ENCODE assay signal across 7 mouse cellular contexts in genomic region chr12:116280653-116281364, GRCm38 (mm10). TPM values are rescaled to one million over a fixed set of nuclear protein-coding genes. Genes with fewer than 3 reads are reported as not detected.
DNase-seq lines count a peak whose midpoint lies in the region; ATAC-seq lines count a peak whose summit lies in the region.

Esyt2 (plus strand) TSS chr12:116281196.

- peak; percentile 100 for DNase-seq in adrenal gland, adult 8-10 months
- DNase-seq in embryo, embryonic 9.5 days (ENCODE audit: extremely low spot score) = peak; percentile 99
- peak; percentile 99 to 100 for DNase-seq in gastrocnemius, postnatal 4 days (ENCODE audit: low spot score in 2 of 2)
- DNase-seq in left cerebral cortex, postnatal 36 days (ENCODE audit: low spot score in 2 of 2) = peak; percentile 100
- peak; percentile 100 for DNase-seq in midbrain, embryonic 11.5 days (ENCODE audit: low spot score, missing footprints)
- DNase-seq in skeletal muscle tissue, adult 2 months (ENCODE audit: low read depth, low spot score) = peak; percentile 99

- H3K4me2 ChIP-seq in intestine, embryonic 16.5 days (ENCODE audit: low read depth, low read length) = peak within 1 kb of the TSS; percentile 83
- peak within 1 kb of the TSS; percentile 96 for H3K4me2 ChIP-seq in midbrain, embryonic 11.5 days

- WGBS in intestine, embryonic 16.5 days = under 1% methylated on average over 67 of the region's 68 CpGs
- under 1% methylated on average over 64 of the region's 68 CpGs for WGBS in midbrain, embryonic 11.5 days

- H3K4me3 ChIP-seq in intestine, embryonic 16.5 days (ENCODE audit: low read length) = peak within 1 kb of the TSS; percentile 98
- H3K4me3 ChIP-seq in midbrain, embryonic 11.5 days (ENCODE audit: low read depth, low read length) = peak within 1 kb of the TSS; percentile 95

- H3K9me3 ChIP-seq in intestine, embryonic 16.5 days (ENCODE audit: control insufficient read depth, low read length) = no peaks in the 10 kb centered on the region
- H3K9me3 ChIP-seq in midbrain, embryonic 11.5 days (ENCODE audit: control insufficient read depth, low read length) = no peaks in the 10 kb centered on the region

- no peaks in the 10 kb centered on the region for H3K27me3 ChIP-seq in intestine, embryonic 16.5 days (replicated peaks; ENCODE audit: control insufficient read depth, insufficient read depth, low read length)
- no peaks in the 10 kb centered on the region for H3K27me3 ChIP-seq in midbrain, embryonic 11.5 days (ENCODE audit: control insufficient read depth, insufficient read depth, low read length)

- H3K36me3 ChIP-seq in intestine, embryonic 16.5 days (ENCODE audit: control insufficient read depth, insufficient read depth, low read length) = no peaks in the 10 kb centered on the region
- H3K36me3 ChIP-seq in midbrain, embryonic 11.5 days (ENCODE audit: control insufficient read depth, insufficient read depth, low read length) = no peaks in the 10 kb centered on the region

- intact Hi-C loops in left cerebral cortex, postnatal 36 days (cut with DNase I) = loop anchor here (2.0 to 5.0 kb wide), 3 partner anchors 46 to 206 kb away; partner anchors contain the start of gene Ncapg2

- peak within 1 kb of the TSS; percentile 98 for H3K27ac ChIP-seq in intestine, embryonic 16.5 days (ENCODE audit: low read length)
- H3K27ac ChIP-seq in midbrain, embryonic 11.5 days (ENCODE audit: low read depth, low read length) = peak within 1 kb of the TSS; percentile 94

- peaks cover 4% of the 10 kb centered on the region; the same call in 1 of the 2 replicates for H3K4me1 ChIP-seq in intestine, embryonic 16.5 days (ENCODE audit: control insufficient read depth, insufficient read depth, low read length)
- peaks cover 3% of the 10 kb centered on the region for H3K4me1 ChIP-seq in midbrain, embryonic 11.5 days (ENCODE audit: control insufficient read depth, insufficient read depth, low read length)

- peak; percentile 95 for ATAC-seq in intestine, embryonic 16.5 days
- ATAC-seq in midbrain, embryonic 11.5 days (ENCODE audit: low FRiP score) = peak; percentile 98

- H3K9ac ChIP-seq in intestine, embryonic 16.5 days (ENCODE audit: low read depth, low read length) = peak within 1 kb of the TSS; percentile 99
- peak within 1 kb of the TSS; percentile 90 for H3K9ac ChIP-seq in midbrain, embryonic 11.5 days (ENCODE audit: low read length)

RNA-seq across cellular contexts. Expression of gene Esyt2, which starts in this region (rescaled TPM):
- 10 to 100 TPM; 50.7 to 71.5 (median 63.1) TPM for total RNA-seq in adrenal gland, adult 8-10 months (2022)
- total RNA-seq in gastrocnemius, postnatal 4 days (2021) = 10 to 100 TPM; 34.4 to 41.6 TPM
- 15.7 and 18.0 TPM in 2 replicates for polyA plus RNA-seq in intestine, embryonic 16.5 days (2015; fragmentation: Nextera tagmentation; extraction: Ambion mirVana)
- total RNA-seq in left cerebral cortex, postnatal 36 days (2021) = 10 to 100 TPM; 48.8 to 70.1 TPM
- polyA plus RNA-seq in midbrain, embryonic 11.5 days (2014; fragmentation: Nextera tagmentation; extraction: Ambion mirVana) = 17.8 and 17.9 TPM in 2 replicates

Comparison
In these comparisons a context has a peak if more than half of its experiments do, and no peak if none do; other contexts are left out.
1. Peak in every context shown above with its lines: DNase-seq, ATAC-seq, H3K4me3 ChIP-seq and H3K27ac ChIP-seq.